Mouse (Mus musculus) liver, adult 2 months (tissue): ENCODE measurements around the gene Jchain.

Experiments used
- CTCF ChIP-seq: fragments of 200-500 bp; IDR thresholded peaks from 2 replicates; pipeline ENCODE4 v1.5.1; 2011; ENCODE audit warnings: low read depth, low read length, control low read depth
- POLR2A ChIP-seq: fragments of 200-500 bp; IDR thresholded peaks from 2 replicates; pipeline ENCODE4 v1.6.1; 2011; ENCODE audit warnings: low read length, control low read depth; ENCODE audit not compliant: insufficient read depth; ENCODE audit errors: extremely low read depth

DNA sequence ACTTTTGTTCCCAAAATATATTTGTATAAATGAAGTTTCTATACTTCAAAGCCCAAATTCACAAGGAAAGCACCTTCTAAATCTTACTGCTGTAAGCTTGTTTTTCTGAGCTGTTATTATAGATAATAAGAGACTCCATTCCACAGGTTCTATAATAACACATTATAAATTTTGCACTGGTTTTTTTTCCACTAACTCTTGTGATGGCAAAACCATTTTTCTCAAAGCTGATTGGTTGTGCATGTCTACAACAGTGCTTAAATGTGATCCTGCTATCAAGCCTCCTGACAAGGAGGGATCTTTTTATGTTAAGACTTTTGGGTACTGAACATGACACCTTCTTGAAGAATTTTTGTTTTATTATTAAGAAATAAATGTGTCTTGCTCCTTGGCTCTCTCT is 40.0 kb downstream of the Jchain start, which contains the start of gene Enam:
- TF ChIP-seq CTCF (no peak), POLR2A (no peak)
